Mouse (Mus musculus) midbrain, embryonic 14.5 days (tissue): Measurements from ENCODE around the gene Ints2. TPM values are rescaled to one million over a fixed set of nuclear protein-coding genes. Genes with fewer than 3 reads are reported as not detected.

ENCODE experiments used
- polyA plus RNA-seq: library from polyadenylated mRNA; unstranded; fragments of >200 nt; fragmentation: Nextera tagmentation; extraction: Ambion mirVana; gene quantifications from 2 replicates; pipeline ENCODE4 v1.2.1, GENCODE M21; 2014

Gene Ints2
- polyA plus RNA-seq, 1 experiment from 2014 or later: 25.6 TPM

Other genes with a start within 250 kb of the Ints2 start
- gene Brip1, start 56.4 kb downstream of the Ints2 start, polyA plus RNA-seq: 0.90 and 1.8 TPM in 2 replicates
- 15.1 and 15.2 TPM in 2 replicates for gene Med13, start 100.0 kb upstream of the Ints2 start, polyA plus RNA-seq
- gene Rnft1, start 227.1 kb upstream of the Ints2 start, polyA plus RNA-seq: 12.1 and 14.1 TPM in 2 replicates